Mouse (Mus musculus) MEL (cell line): ENCODE measurements around the gene Celf2. TPM values are rescaled to one million over a fixed set of nuclear protein-coding genes. Genes with fewer than 3 reads are reported as not detected.

Experiments used
- DNase-seq: peaks from one replicate; pipeline ENCODE4 v3.0.0; 2011; ENCODE audit warnings: low read depth, low spot score
- H3K27ac ChIP-seq: 2 replicates; pipeline ENCODE4 v1.5.1; 2012; ENCODE audit warnings: low read depth, mild to moderate bottlenecking, control low read depth, low read length, moderate library complexity; ENCODE audit not compliant: control insufficient read depth
- H3K27me3 ChIP-seq, 2 experiments: fragments of 150-350 bp in 1 of 2; sonication (generic) in 1 of 2; 2 replicates each; pipeline ENCODE4 v1.6.1; 2012; ENCODE audit warnings: low read length in 2 of 2, mild to moderate bottlenecking in 2 of 2, improper control_type of control experiment in 1 of 2, moderate library complexity in 1 of 2; ENCODE audit not compliant: insufficient read depth in 2 of 2, control insufficient read depth in 1 of 2
- H3K36me3 ChIP-seq, 2 experiments: 2 replicates each; pipeline ENCODE4 v1.6.1; 2012 to 2014; ENCODE audit warnings: low read length in 2 of 2, improper control_type of control experiment in 1 of 2, inconsistent platforms in 1 of 2, mild to moderate bottlenecking in 1 of 2; ENCODE audit not compliant: insufficient read depth in 2 of 2, control insufficient read depth in 1 of 2
- H3K4me1 ChIP-seq, 2 experiments: fragments of 150-350 bp in 1 of 2; sonication (generic) in 1 of 2; 2 replicates each; pipeline ENCODE4 v1.6.1; 2012; ENCODE audit warnings: low read length in 2 of 2, improper control_type of control experiment in 1 of 2, mild to moderate bottlenecking in 1 of 2; ENCODE audit not compliant: insufficient read depth in 2 of 2, control insufficient read depth in 1 of 2
- H3K4me3 ChIP-seq, 2 experiments: fragments of 150-350 bp in 1 of 2; sonication (generic) in 1 of 2; 2 replicates each; pipeline ENCODE4 v1.5.1; 2012; ENCODE audit warnings: low read depth in 2 of 2, low read length in 2 of 2, mild to moderate bottlenecking in 2 of 2, moderate library complexity in 2 of 2, control low read depth in 1 of 2, improper control_type of control experiment in 1 of 2; ENCODE audit not compliant: control insufficient read depth in 1 of 2, insufficient read depth in 1 of 2
- H3K79me2 ChIP-seq: 2 replicates; pipeline ENCODE4 v1.6.1; 2012; ENCODE audit warnings: mild to moderate bottlenecking, low read length, moderate library complexity; ENCODE audit not compliant: control insufficient read depth, poor library complexity, insufficient read depth
- H3K9ac ChIP-seq: 2 replicates; pipeline ENCODE4 v1.6.1; 2012; ENCODE audit warnings: low read depth, mild to moderate bottlenecking, control low read depth, low read length, moderate library complexity; ENCODE audit not compliant: control insufficient read depth, poor library complexity, severe bottlenecking
- H3K9me3 ChIP-seq: fragments of 150-350 bp; sonication (generic); replicated peaks from 2 replicates; pipeline ENCODE4 v1.6.1; 2012; ENCODE audit warnings: mild to moderate bottlenecking, low read length, improper control_type of control experiment, moderate library complexity; ENCODE audit not compliant: insufficient read depth
- CHD1 ChIP-seq: IDR thresholded peaks from 2 replicates; pipeline ENCODE4 v1.6.1; 2012; ENCODE audit warnings: low read depth, mild to moderate bottlenecking, inconsistent platforms, low read length, improper control_type of control experiment
- CHD2 ChIP-seq: IDR thresholded peaks from 2 replicates; pipeline ENCODE4 v1.6.1; 2011; ENCODE audit warnings: low read length, improper control_type of control experiment
- CTCF ChIP-seq, 3 experiments: IDR thresholded peaks in 2 of 3; conservative IDR thresholded peaks in 1 of 3; 2 replicates each; pipeline ENCODE4 v1.5.1; 2011 to 2012; ENCODE audit warnings: low read length in 3 of 3, low read depth in 2 of 3, mild to moderate bottlenecking in 2 of 3, improper control_type of control experiment in 1 of 3, inconsistent platforms in 1 of 3, mixed read lengths in 1 of 3, moderate library complexity in 1 of 3; ENCODE audit not compliant: control insufficient read depth in 1 of 3, insufficient read depth in 1 of 3, poor library complexity in 1 of 3, severe bottlenecking in 1 of 3
- E2F4 ChIP-seq: IDR thresholded peaks from 2 replicates; pipeline ENCODE4 v1.6.1; 2011; ENCODE audit warnings: low read depth, low read length, improper control_type of control experiment, borderline replicate concordance
- ELF1 ChIP-seq: IDR thresholded peaks from 2 replicates; pipeline ENCODE4 v1.6.1; 2014; ENCODE audit warnings: low read depth, mild to moderate bottlenecking, inconsistent platforms, low read length, improper control_type of control experiment, moderate library complexity
- EP300 ChIP-seq, 2 experiments: IDR thresholded peaks; 2 replicates each; pipeline ENCODE4 v1.6.1; 2011; ENCODE audit warnings: improper control_type of control experiment in 2 of 2, low read length in 2 of 2, low read depth in 1 of 2, mild to moderate bottlenecking in 1 of 2
- GABPA ChIP-seq: IDR thresholded peaks from 2 replicates; pipeline ENCODE4 v1.6.1; 2012; ENCODE audit warnings: low read depth, mild to moderate bottlenecking, inconsistent platforms, low read length, improper control_type of control experiment, moderate library complexity
- MAFK ChIP-seq: IDR thresholded peaks from 2 replicates; pipeline ENCODE4 v1.6.1; 2011; ENCODE audit warnings: low read depth, mild to moderate bottlenecking, low read length, improper control_type of control experiment, borderline replicate concordance
- MXI1 ChIP-seq: IDR thresholded peaks from 2 replicates; pipeline ENCODE4 v1.6.1; 2011; ENCODE audit warnings: mild to moderate bottlenecking, low read depth, low read length, improper control_type of control experiment
- NELFE ChIP-seq: IDR thresholded peaks from 2 replicates; pipeline ENCODE4 v1.6.1; 2011; ENCODE audit warnings: low read depth, low read length, improper control_type of control experiment
- NRF1 ChIP-seq: IDR thresholded peaks from 2 replicates; pipeline ENCODE4 v1.6.1; 2014; ENCODE audit warnings: low read depth, mild to moderate bottlenecking, inconsistent platforms, low read length, improper control_type of control experiment, moderate library complexity; ENCODE audit not compliant: poor library complexity, insufficient read depth, severe bottlenecking
- POLR2A ChIP-seq, 2 experiments: IDR thresholded peaks; 2 replicates each; pipeline ENCODE4 v1.6.1; 2011 to 2012; ENCODE audit warnings: low read length in 2 of 2, mild to moderate bottlenecking in 2 of 2, control low read depth in 1 of 2, improper control_type of control experiment in 1 of 2, low read depth in 1 of 2, moderate library complexity in 1 of 2; ENCODE audit not compliant: control insufficient read depth in 1 of 2, insufficient read depth in 1 of 2, poor library complexity in 1 of 2
- RCOR1 ChIP-seq: IDR thresholded peaks from 2 replicates; pipeline ENCODE4 v1.6.1; 2012; ENCODE audit warnings: low read depth, mild to moderate bottlenecking, inconsistent platforms, low read length, improper control_type of control experiment
- SIN3A ChIP-seq: IDR thresholded peaks from 2 replicates; pipeline ENCODE4 v1.6.1; 2012; ENCODE audit warnings: low read length, improper control_type of control experiment, inconsistent platforms
- TBP ChIP-seq: IDR thresholded peaks from 2 replicates; pipeline ENCODE4 v1.8.0; 2011; ENCODE audit warnings: low read depth, low read length, improper control_type of control experiment
- UBTF ChIP-seq: IDR thresholded peaks from 2 replicates; pipeline ENCODE4 v1.6.1; 2012; ENCODE audit warnings: low read depth, mild to moderate bottlenecking, inconsistent platforms, low read length, improper control_type of control experiment, moderate library complexity, borderline replicate concordance; ENCODE audit not compliant: insufficient read depth
- USF1 ChIP-seq: IDR thresholded peaks from 2 replicates; pipeline ENCODE4 v1.6.1; 2014; ENCODE audit warnings: low read depth, mild to moderate bottlenecking, inconsistent platforms, low read length, improper control_type of control experiment, moderate library complexity
- ZC3H11A ChIP-seq: IDR thresholded peaks from 2 replicates; pipeline ENCODE4 v1.6.1; 2012; ENCODE audit warnings: low read depth, mild to moderate bottlenecking, inconsistent platforms, low read length, improper control_type of control experiment
- ZKSCAN1 ChIP-seq: IDR thresholded peaks from 2 replicates; pipeline ENCODE4 v1.6.1; 2012; ENCODE audit warnings: low read depth, mild to moderate bottlenecking, inconsistent platforms, low read length, improper control_type of control experiment, moderate library complexity
- ZMIZ1 ChIP-seq: IDR thresholded peaks from 2 replicates; pipeline ENCODE4 v1.6.1; 2012; ENCODE audit warnings: low read depth, mild to moderate bottlenecking, inconsistent platforms, low read length, improper control_type of control experiment, moderate library complexity
- polyA plus RNA-seq, 2 experiments: library from polyadenylated mRNA; stranded (reverse) in 1 of 2; unstranded in 1 of 2; fragments of >175 nt in 1 of 2; fragments of >200 nt in 1 of 2; gene quantifications; 2 replicates each; pipeline versions ENCODE4 v1.2.1 to v1.2.4; 2012; ENCODE audit warnings: low replicate concordance in 2 of 2, low read depth in 1 of 2; ENCODE audit not compliant: insufficient read length in 2 of 2, insufficient read depth in 1 of 2, missing spikeins in 1 of 2
- total RNA-seq: library from RNA; depleted of rRNA; stranded (reverse); fragments of 300-350 nt; gene quantifications from 2 replicates; pipeline ENCODE4 v1.2.3, GENCODE M21; 2012

Celf2 gene
- total and polyA plus RNA-seq, 3 experiments, result 8.9 to 16.7 TPM; not detected in 1

- Histone ChIP-seq H3K4me1 (no peaks in the 10 kb centered on the region), H3K36me3 (no peaks in the 10 kb centered on the region; a peak in 1 of 4 replicates), H3K27me3 (no peaks in the 10 kb centered on the region), H3K4me3 (no peak overlapping the region), H3K9ac (no peak overlapping the region), H3K9me3 (no peaks in the 10 kb centered on the region), H3K27ac (no peak overlapping the region), H3K79me2 (no peaks in the 10 kb centered on the region)
- TF ChIP-seq SIN3A (no peak), MXI1 (no peak), CHD2 (no peak), MAFK (no peak), USF1 (no peak), NRF1 (no peak), NELFE (no peak), TBP (no peak), CHD1 (no peak), EP300 (IDR thresholded peaks at IDR 0.05; ENCODE audit: low read depth in 1 of 2, low read length in 2 of 2) (no peak), ELF1 (no peak), RCOR1 (no peak), ZC3H11A (no peak), ZKSCAN1 (no peak), E2F4 (no peak), GABPA (no peak), POLR2A (IDR thresholded peaks at IDR 0.05; ENCODE audit: control insufficient read depth in 1 of 2, insufficient read depth in 1 of 2, low read depth in 1 of 2, low read length in 2 of 2, poor library complexity in 1 of 2) (no peak), UBTF (no peak)
- DNase-seq, result no peak
These were observed 962.2 kb downstream of the Celf2 start for GRCm38 (mm10) chr2:6547139-6547664.

- TF ChIP-seq RCOR1 (no peak), ZMIZ1 (no peak), CTCF (IDR thresholded peaks at IDR 0.05 in 2 of 3, conservative IDR thresholded peaks at IDR 0.05 in 1 of 3; ENCODE audit: control insufficient read depth in 1 of 3, insufficient read depth in 1 of 3, low read depth in 2 of 3, low read length in 3 of 3, poor library complexity in 1 of 3, severe bottlenecking in 1 of 3) (no peak), CHD2 (no peak), E2F4 (no peak)
- no peaks in the 10 kb centered on the region for H3K79me2 ChIP-seq
- H3K27me3 ChIP-seq, result no peaks in the 10 kb centered on the region
- DNase-seq, result no peak
- H3K4me3 ChIP-seq, result no peak overlapping the region
- no peak overlapping the region for H3K27ac ChIP-seq
- H3K36me3 ChIP-seq, result no peaks in the 10 kb centered on the region; a peak in 1 of 4 replicates
- no peak overlapping the region for H3K9ac ChIP-seq
- H3K4me1 ChIP-seq, result no peaks in the 10 kb centered on the region
- H3K9me3 ChIP-seq, result no peaks in the 10 kb centered on the region
These were observed 962.8 kb downstream of the Celf2 start for GRCm38 (mm10) chr2:6546462-6547138.
